8 mouse cellular contexts compared by ENCODE assay signal in genomic region chr17:23804426-23805085, GRCm38 (mm10). TPM values are rescaled to one million over a fixed set of nuclear protein-coding genes. Genes with fewer than 3 reads are reported as not detected.
DNase-seq lines count a peak whose midpoint lies in the region; ATAC-seq and TF ChIP-seq lines count a peak whose summit lies in the region.

No protein-coding gene starts in this region.

- H3K4me3 ChIP-seq in heart, embryonic 16.5 days (ENCODE audit: low read length): peak overlapping the region; percentile 80
- H3K4me3 ChIP-seq in ES-Bruce4 (ENCODE audit: low read depth, low read length): peak overlapping the region; percentile 95
- H3K4me3 ChIP-seq in hindbrain, embryonic 11.5 days (ENCODE audit: low read depth, low read length): peak overlapping the region; percentile 100
- peak overlapping the region; percentile 95 for H3K4me3 ChIP-seq in midbrain, embryonic 12.5 days

- H3K27me3 ChIP-seq in heart, embryonic 16.5 days (ENCODE audit: control insufficient read depth, insufficient read depth, low read length): no peaks in the 10 kb centered on the region
- H3K27me3 ChIP-seq in ES-Bruce4 (ENCODE audit: control insufficient read depth, insufficient read depth, low read length, poor library complexity, severe bottlenecking): no peaks in the 10 kb centered on the region
- no peaks in the 10 kb centered on the region for H3K27me3 ChIP-seq in hindbrain, embryonic 11.5 days (ENCODE audit: control insufficient read depth, insufficient read depth, low read length)
- H3K27me3 ChIP-seq in midbrain, embryonic 12.5 days: no peaks in the 10 kb centered on the region

- no peak for TF ChIP-seq POLR2A in ES-Bruce4 (IDR thresholded peaks at IDR 0.05; ENCODE audit: insufficient read depth, low read length)

- no peak for DNase-seq in heart, adult 9 months (ENCODE audit: low spot score in 2 of 2)
- no peak for DNase-seq in hindbrain, embryonic 11.5 days (ENCODE audit: low spot score)
- DNase-seq in kidney, postnatal 4 days: no peak
- no peak for DNase-seq in right cerebral cortex, postnatal 36 days (ENCODE audit: low spot score in 2 of 2)

- no peaks in the 10 kb centered on the region for H3K9me3 ChIP-seq in heart, embryonic 16.5 days (replicated peaks; ENCODE audit: control insufficient read depth, low read length)
- no peaks in the 10 kb centered on the region for H3K9me3 ChIP-seq in ES-Bruce4 (replicated peaks; ENCODE audit: control insufficient read depth, insufficient read depth, low read length, poor library complexity, severe bottlenecking)
- no peaks in the 10 kb centered on the region for H3K9me3 ChIP-seq in hindbrain, embryonic 11.5 days (ENCODE audit: control insufficient read depth, low read length)
- H3K9me3 ChIP-seq in midbrain, embryonic 12.5 days: no peaks in the 10 kb centered on the region

- peaks cover 24% of the 10 kb centered on the region for H3K4me1 ChIP-seq in heart, embryonic 16.5 days (ENCODE audit: control insufficient read depth, insufficient read depth, low read length)
- H3K4me1 ChIP-seq in ES-Bruce4 (ENCODE audit: control insufficient read depth, insufficient read depth, low read length): no peaks in the 10 kb centered on the region
- H3K4me1 ChIP-seq in hindbrain, embryonic 11.5 days (replicated peaks; ENCODE audit: control insufficient read depth, insufficient read depth, low read length): no peaks in the 10 kb centered on the region
- peaks cover 33% of the 10 kb centered on the region for H3K4me1 ChIP-seq in midbrain, embryonic 12.5 days

- no peak for TF ChIP-seq CTCF in ES-Bruce4 (IDR thresholded peaks at IDR 0.05; ENCODE audit: low read depth, low read length)

- H3K9ac ChIP-seq in heart, embryonic 16.5 days (ENCODE audit: low read length): peak overlapping the region; percentile 92
- peak overlapping the region; percentile 98 for H3K9ac ChIP-seq in ES-Bruce4 (ENCODE audit: low read depth, poor library complexity, severe bottlenecking)
- peak overlapping the region; percentile 95 for H3K9ac ChIP-seq in hindbrain, embryonic 11.5 days (ENCODE audit: low read depth, low read length)
- peak overlapping the region; percentile 93 for H3K9ac ChIP-seq in midbrain, embryonic 12.5 days (replicated peaks)

- ATAC-seq in heart, embryonic 16.5 days (replicated peaks; ENCODE audit: extremely low read depth, insufficient read depth, low FRiP score): no peak
- ATAC-seq in hindbrain, embryonic 11.5 days (ENCODE audit: low FRiP score): no peak
- no peak for ATAC-seq in midbrain, embryonic 12.5 days (ENCODE audit: low FRiP score, low read depth)
- ATAC-seq in frontal cortex, adult (ENCODE audit: low TSS enrichment): no peak

- WGBS in heart, embryonic 16.5 days: under 1% methylated on average over 8 of the region's 8 CpGs
- WGBS in hindbrain, embryonic 11.5 days: 12% methylated on average over 8 of the region's 8 CpGs
- 9% methylated on average over 8 of the region's 8 CpGs for WGBS in midbrain, embryonic 12.5 days

- peak overlapping the region; percentile 77 for H3K4me2 ChIP-seq in heart, embryonic 16.5 days (ENCODE audit: low read depth, low read length)
- peak overlapping the region; percentile 68 for H3K4me2 ChIP-seq in hindbrain, embryonic 11.5 days (replicated peaks; ENCODE audit: low read depth, low read length)
- peak overlapping the region; percentile 92 for H3K4me2 ChIP-seq in midbrain, embryonic 12.5 days (replicated peaks)

- no peak for TF ChIP-seq EP300 in ES-Bruce4 (IDR thresholded peaks at IDR 0.05; ENCODE audit: insufficient read depth, low read depth, low read length)

- peak overlapping the region; percentile 96; the same call in 1 of the 2 replicates for H3K27ac ChIP-seq in heart, embryonic 16.5 days (ENCODE audit: low read length)
- H3K27ac ChIP-seq in ES-Bruce4 (ENCODE audit: insufficient read depth, low read length): 0 out of 2 replicates have a peak overlapping the region, but pooled peaks have one; percentile 39
- H3K27ac ChIP-seq in hindbrain, embryonic 11.5 days (ENCODE audit: low read depth, low read length): no peak overlapping the region
- no peak overlapping the region for H3K27ac ChIP-seq in midbrain, embryonic 12.5 days (replicated peaks)

- peaks cover 15% of the 10 kb centered on the region for H3K36me3 ChIP-seq in heart, embryonic 16.5 days (ENCODE audit: control insufficient read depth, insufficient read depth)
- peaks cover 25% of the 10 kb centered on the region for H3K36me3 ChIP-seq in ES-Bruce4 (ENCODE audit: control insufficient read depth, insufficient read depth, low read length, poor library complexity, severe bottlenecking)
- 0 out of 2 replicates have a peak, but pooled peaks cover 2% of the 10 kb centered on the region for H3K36me3 ChIP-seq in hindbrain, embryonic 11.5 days (ENCODE audit: control insufficient read depth, insufficient read depth, low read length)
- peaks cover 26% of the 10 kb centered on the region for H3K36me3 ChIP-seq in midbrain, embryonic 12.5 days

RNA-seq across cellular contexts. Expression of gene Srrm2, which starts 14.2 kb away (rescaled TPM):
- polyA plus RNA-seq in heart, embryonic 16.5 days (2015; fragmentation: Nextera tagmentation; extraction: Ambion mirVana): 311 and 314 TPM in 2 replicates
- polyA plus RNA-seq in ES-Bruce4 (2011; ENCODE audit: insufficient read depth, insufficient read length, low read depth, missing spikeins): 552 and 560 TPM in 2 replicates
- polyA plus RNA-seq in hindbrain, embryonic 11.5 days (2014; fragmentation: Nextera tagmentation; extraction: Ambion mirVana): 427 and 573 TPM in 2 replicates
- polyA plus RNA-seq in midbrain, embryonic 12.5 days (2016; fragmentation: Nextera tagmentation; extraction: Ambion mirVana): 736 and 744 TPM in 2 replicates

RNA-seq across cellular contexts. Expression of gene Flywch2, which starts 18.7 kb away (rescaled TPM):
- polyA plus RNA-seq in heart, embryonic 16.5 days (2015; fragmentation: Nextera tagmentation; extraction: Ambion mirVana): 4.3 and 5.9 TPM in 2 replicates
- 10.7 and 13.1 TPM in 2 replicates for polyA plus RNA-seq in ES-Bruce4 (2011; ENCODE audit: insufficient read depth, insufficient read length, low read depth, missing spikeins)
- 27.7 and 30.5 TPM in 2 replicates for polyA plus RNA-seq in hindbrain, embryonic 11.5 days (2014; fragmentation: Nextera tagmentation; extraction: Ambion mirVana)
- polyA plus RNA-seq in midbrain, embryonic 12.5 days (2016; fragmentation: Nextera tagmentation; extraction: Ambion mirVana): 33.6 and 37.2 TPM in 2 replicates

RNA-seq across cellular contexts. Expression of gene Elob, which starts 24.4 kb away (rescaled TPM):
- 812 and 839 TPM in 2 replicates for polyA plus RNA-seq in heart, embryonic 16.5 days (2015; fragmentation: Nextera tagmentation; extraction: Ambion mirVana)
- polyA plus RNA-seq in ES-Bruce4 (2011; ENCODE audit: insufficient read depth, insufficient read length, low read depth, missing spikeins): 398 and 458 TPM in 2 replicates
- 1,090 and 1,145 TPM in 2 replicates for polyA plus RNA-seq in hindbrain, embryonic 11.5 days (2014; fragmentation: Nextera tagmentation; extraction: Ambion mirVana)
- 1,125 and 1,165 TPM in 2 replicates for polyA plus RNA-seq in midbrain, embryonic 12.5 days (2016; fragmentation: Nextera tagmentation; extraction: Ambion mirVana)

RNA-seq across cellular contexts. Expression of gene Prss33, which starts 31.3 kb away (rescaled TPM):
- polyA plus RNA-seq in heart, embryonic 16.5 days (2015; fragmentation: Nextera tagmentation; extraction: Ambion mirVana): not detected in 2 replicates
- 1.6 and 2.0 TPM in 2 replicates for polyA plus RNA-seq in ES-Bruce4 (2011; ENCODE audit: insufficient read depth, insufficient read length, low read depth, missing spikeins)
- 0.14 TPM in 1 of 2 replicates, not detected in the other for polyA plus RNA-seq in hindbrain, embryonic 11.5 days (2014; fragmentation: Nextera tagmentation; extraction: Ambion mirVana)
- polyA plus RNA-seq in midbrain, embryonic 12.5 days (2016; fragmentation: Nextera tagmentation; extraction: Ambion mirVana): 0.48 and 0.76 TPM in 2 replicates

RNA-seq across cellular contexts. Expression of gene Flywch1, which starts 33.2 kb away (rescaled TPM):
- polyA plus RNA-seq in heart, embryonic 16.5 days (2015; fragmentation: Nextera tagmentation; extraction: Ambion mirVana): 42.2 and 46.9 TPM in 2 replicates
- polyA plus RNA-seq in ES-Bruce4 (2011; ENCODE audit: insufficient read depth, insufficient read length, low read depth, missing spikeins): 32.9 and 34.2 TPM in 2 replicates
- polyA plus RNA-seq in hindbrain, embryonic 11.5 days (2014; fragmentation: Nextera tagmentation; extraction: Ambion mirVana): 127 and 135 TPM in 2 replicates
- 212 and 220 TPM in 2 replicates for polyA plus RNA-seq in midbrain, embryonic 12.5 days (2016; fragmentation: Nextera tagmentation; extraction: Ambion mirVana)

Comparison
In these comparisons a context has a peak if more than half of its experiments do, and no peak if none do; other contexts are left out.
1. H3K27ac ChIP-seq: peak in heart, embryonic 16.5 days (single experiment) and ES-Bruce4 (single experiment); none in hindbrain, embryonic 11.5 days (single experiment) and midbrain, embryonic 12.5 days (single experiment).
2. Peak in every context shown above with its lines, with median percentiles within 50 percentile points of each other: H3K4me2 ChIP-seq, H3K4me3 ChIP-seq and H3K9ac ChIP-seq.